Mouse (Mus musculus) kidney, adult 9 months (tissue): ENCODE results near the gene Ostf1.

Experiments
- DNase-seq: peaks from one replicate; pipeline ENCODE4 v3.0.0; 2022

Gene Ostf1

DNA sequence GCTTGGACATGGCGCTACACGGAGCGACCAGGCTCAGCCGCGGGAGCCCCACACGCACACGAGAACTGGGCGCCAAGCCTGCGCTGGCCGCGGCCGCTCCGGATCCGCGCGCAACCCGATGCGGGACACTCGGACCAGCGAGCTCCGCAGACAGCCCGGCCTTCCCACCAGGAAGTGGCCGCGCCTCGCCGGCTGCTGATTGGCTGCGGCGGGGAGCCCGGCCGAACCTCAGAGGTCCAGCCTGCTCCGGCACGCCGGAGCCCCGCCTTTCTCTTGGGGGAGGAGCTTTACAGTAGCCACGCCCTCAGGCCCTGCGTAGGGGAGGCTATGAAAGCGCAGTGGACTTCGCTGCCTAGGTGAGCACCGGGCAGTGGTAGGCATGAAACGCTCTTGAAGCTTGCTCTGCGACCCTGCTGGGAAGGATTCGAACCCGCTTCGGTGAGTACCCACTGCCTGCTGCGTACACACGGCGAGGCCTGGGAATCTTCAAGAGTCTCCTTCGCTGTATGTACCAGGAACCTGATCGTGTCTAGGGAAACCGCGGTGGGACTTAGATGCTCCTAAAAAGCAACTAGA lies at the start of gene Ostf1, which contains the start of gene Nmrk1:
Gene Ostf1, minus strand, starts transcription at position 180 of the 576 bp plus-strand sequence.
Gene Nmrk1, plus strand, starts transcription at position 307 of the 576 bp plus-strand sequence.
- peak; percentile 98 for DNase-seq

DNA sequence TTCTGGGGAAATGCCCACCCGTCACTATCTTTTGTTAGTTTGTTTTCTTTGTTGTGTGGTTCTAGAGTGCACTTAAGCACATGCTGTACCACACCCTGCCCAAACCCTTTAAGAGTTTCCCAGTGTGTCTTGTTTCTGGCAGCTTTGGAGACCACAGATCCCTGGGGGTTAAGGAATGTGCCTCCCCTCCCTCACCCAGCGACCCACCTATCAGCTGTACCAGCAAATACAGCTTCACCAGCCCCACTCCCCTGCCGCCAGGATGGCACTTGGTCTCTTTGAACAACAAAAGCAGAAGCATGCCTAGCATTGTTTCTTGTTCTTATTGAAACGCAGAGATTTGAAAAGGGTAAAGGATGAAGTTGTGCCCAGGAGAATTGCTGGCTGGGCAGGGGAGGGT lies 41.5 kb upstream of the Ostf1 start:
- DNase-seq, result no peak

DNA sequence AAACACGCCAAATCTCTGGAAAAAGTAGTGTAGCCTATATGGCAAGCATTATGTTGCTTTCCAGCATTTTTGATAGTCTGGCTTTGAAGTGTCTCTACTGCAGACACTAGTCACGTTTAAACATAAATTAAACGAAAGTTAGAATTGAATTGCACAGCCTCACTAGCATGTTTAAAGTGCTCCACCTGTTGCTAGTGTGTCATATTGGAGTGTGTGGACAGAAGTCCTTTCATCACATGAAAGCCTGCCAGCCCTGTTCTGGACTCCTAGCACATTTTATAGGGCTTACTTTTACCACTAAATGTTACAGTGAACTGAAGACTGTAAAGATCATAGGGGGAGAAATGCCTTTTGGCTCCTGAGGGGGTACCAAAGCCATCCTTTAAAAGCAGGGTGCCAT lies 40.9 kb upstream of the Ostf1 start:
- DNase-seq, result no peak

GRCm38 (mm10) chr19:18671056-18671741 lies 39.6 kb upstream of the Ostf1 start:
- DNase-seq, result peak; percentile 47

- peak; percentile 99 for DNase-seq
Measured at GRCm38 (mm10) chr19:18670608-18671007, 39.0 kb upstream of the Ostf1 start, which contains the start of gene Carnmt1. TSS of gene Carnmt1 (plus strand) at chr19:18670764.

- no peak for DNase-seq
Measured at GRCm38 (mm10) chr19:18669551-18669950, 37.9 kb upstream of the Ostf1 start.

DNA sequence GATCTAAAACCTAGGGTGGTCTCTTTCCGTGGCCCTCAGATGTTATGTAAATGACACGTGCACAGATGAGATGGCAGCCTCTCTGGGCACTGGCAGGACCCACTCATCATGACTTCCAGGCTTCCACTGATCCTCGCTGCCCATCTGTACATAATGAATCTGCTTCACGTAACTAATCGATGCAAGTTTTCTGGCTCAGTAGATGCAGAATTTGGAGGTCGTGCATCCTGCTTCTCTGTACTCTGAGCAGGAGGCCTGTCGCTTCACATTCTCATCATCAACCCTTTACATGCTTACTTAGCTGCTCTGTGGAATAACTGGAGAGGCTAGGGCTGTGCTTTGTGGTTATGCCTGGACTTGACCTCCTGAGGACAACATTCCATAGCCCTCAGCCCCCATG lies 35.3 kb upstream of the Ostf1 start:
- no peak for DNase-seq

GRCm38 (mm10) chr19:18663904-18664303 lies 32.3 kb upstream of the Ostf1 start:
- no peak for DNase-seq

DNA sequence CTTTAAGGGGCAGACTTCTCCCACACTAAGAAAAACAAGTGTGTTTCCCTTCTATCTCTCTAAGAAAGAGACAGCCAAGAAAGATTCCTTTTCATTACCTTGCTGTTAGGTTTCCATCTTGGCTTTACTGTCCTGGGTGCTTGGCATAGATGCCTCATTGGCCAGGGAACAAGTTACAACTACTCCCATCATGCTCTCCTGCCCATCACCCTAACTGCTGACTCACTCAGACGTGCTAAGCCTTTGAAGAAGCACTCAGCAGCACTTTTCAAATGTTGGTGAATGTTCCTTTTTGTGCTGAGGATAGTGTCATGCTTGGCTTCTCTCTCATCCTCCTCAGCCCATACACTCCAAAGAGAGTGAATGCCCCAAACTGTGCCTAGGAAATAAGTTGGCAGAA lies 30.1 kb upstream of the Ostf1 start:
- no peak for DNase-seq

- no peak for DNase-seq
Measured at GRCm38 (mm10) chr19:18660466-18660865, 28.8 kb upstream of the Ostf1 start.

- no peak for DNase-seq
Measured at GRCm38 (mm10) chr19:18659349-18659748, 27.7 kb upstream of the Ostf1 start.

GRCm38 (mm10) chr19:18658473-18658872 lies 26.9 kb upstream of the Ostf1 start:
- no peak for DNase-seq

- DNase-seq, result no peak
Measured at GRCm38 (mm10) chr19:18655999-18656398, 24.4 kb upstream of the Ostf1 start.

GRCm38 (mm10) chr19:18654984-18655383 lies 23.4 kb upstream of the Ostf1 start:
- no peak for DNase-seq

DNA sequence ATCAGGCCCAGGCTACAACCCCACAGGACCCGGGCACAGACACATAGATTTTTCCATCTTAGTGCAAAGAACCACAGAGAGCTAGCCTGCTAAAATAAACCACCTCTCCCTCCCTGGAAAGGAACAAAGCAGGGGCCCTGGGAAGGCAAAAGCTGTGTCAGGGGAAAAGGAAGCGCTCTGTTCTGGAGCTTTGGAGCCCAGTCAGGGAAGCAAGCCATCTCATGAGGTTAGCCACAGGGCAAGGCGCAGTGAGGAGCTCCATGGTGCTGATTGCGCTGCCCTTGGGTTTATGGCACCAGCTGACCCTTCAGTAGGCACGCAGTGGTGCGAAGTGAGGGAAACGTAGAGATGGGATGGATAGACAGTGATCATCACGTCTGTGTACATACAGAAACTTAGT lies 22.7 kb upstream of the Ostf1 start:
- DNase-seq, result no peak

DNA sequence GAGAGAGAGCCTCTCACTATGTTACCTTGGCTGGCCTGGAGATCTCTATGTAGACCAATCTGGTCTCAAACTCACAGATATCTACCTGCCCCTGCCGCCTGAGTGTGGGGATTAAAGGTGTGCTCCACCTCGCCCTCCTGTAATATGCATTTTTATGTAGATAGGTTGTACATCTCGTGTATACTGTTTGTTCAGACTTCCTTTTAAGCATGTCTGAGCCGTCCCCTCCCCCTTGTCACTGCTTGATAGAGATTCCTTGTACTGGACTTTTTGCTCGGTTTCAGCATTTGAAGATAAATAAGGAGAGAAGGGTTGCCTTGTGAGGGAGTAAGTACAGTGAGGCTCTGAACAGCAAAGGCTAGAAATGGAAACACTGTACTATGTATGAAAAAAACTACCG lies 21.4 kb upstream of the Ostf1 start:
- DNase-seq, result no peak

GRCm38 (mm10) chr19:18652592-18652991 lies 21.0 kb upstream of the Ostf1 start:
- no peak for DNase-seq

- no peak for DNase-seq
Measured at GRCm38 (mm10) chr19:18650473-18650872, 18.9 kb upstream of the Ostf1 start.

DNA sequence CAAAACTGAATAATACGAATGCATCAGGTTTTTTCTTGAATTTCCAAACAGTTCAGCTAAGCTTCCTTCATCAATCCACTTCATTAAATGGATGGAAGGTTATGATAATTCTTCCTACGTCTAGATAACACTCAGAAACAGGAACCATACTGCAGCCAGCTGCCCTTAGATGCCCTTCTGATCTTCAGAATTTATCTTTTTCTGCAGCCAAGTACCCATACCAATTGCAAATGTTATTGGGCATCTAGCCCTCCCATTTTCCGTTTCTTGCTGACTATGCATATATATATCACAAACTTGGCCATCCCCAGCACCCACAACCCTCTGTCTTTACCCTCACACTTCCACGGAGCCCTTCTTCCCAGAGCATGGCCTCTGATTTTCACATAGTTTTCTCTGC lies 18.3 kb upstream of the Ostf1 start:
- DNase-seq, result no peak

GRCm38 (mm10) chr19:18648558-18648945 lies 16.9 kb upstream of the Ostf1 start:
- no peak for DNase-seq

- no peak for DNase-seq
Measured at GRCm38 (mm10) chr19:18647775-18648557, 16.3 kb upstream of the Ostf1 start.

- no peak for DNase-seq
Measured at GRCm38 (mm10) chr19:18646853-18647420, 15.3 kb upstream of the Ostf1 start.

- DNase-seq, result no peak
Measured at GRCm38 (mm10) chr19:18646397-18646796, 14.8 kb upstream of the Ostf1 start.

DNA sequence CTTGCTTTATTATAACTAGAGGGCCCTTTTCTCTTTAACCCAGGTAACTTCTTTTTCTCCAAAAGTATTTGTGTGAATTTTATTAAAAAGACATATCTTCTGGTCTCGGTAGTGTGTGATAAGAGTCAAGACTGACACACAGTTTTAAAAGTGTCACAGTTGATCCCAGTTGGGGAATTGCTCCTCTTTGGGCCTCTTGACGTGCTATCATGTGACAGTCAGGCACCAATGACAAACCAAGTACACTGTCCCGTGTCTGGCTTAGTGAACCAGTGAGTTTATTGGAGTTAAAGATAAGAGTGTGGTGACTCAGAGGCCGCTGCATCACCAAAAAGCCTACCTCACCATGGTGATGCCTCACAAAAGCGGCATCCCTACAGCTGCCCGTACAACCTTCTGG lies 12.5 kb upstream of the Ostf1 start:
- DNase-seq, result no peak
